Mouse (Mus musculus): ENCODE data around the gene Slc35e3.
"Not testable (repeated sequence)": the region's sequence is repeated elsewhere in the genome, so short reads cannot be mapped to it uniquely, and the experiment has no call there.

The Slc35e3 gene

DNA sequence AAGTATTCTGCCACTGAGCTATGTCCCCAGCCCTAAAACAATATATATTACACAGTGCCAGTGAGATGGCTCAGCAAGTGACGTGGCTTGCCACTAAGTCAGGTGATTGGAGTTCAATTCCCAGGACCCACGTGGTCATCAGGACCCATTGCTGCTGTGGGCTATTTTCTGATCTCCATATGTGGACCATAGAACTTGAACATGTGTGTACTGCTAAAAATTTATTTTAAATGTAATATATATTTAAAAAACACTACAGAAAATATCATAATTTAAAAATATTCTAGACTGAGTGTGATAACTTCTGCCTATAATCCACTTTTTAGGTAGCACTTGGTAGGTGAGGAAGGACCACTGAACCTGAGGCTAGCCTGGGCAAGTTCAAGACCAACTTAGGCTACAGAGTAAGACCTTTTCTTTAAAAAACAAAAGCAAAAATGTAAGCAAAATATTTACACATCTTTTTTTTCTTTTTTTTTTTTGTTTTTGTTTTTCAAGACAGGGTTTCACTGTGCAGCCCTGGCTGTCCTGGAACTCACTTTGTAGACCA lies 16.2 kb upstream of the Slc35e3 start:
- DNase-seq (ENCODE audit: low spot score) = no peak

- no peak for DNase-seq (ENCODE audit: low spot score)
These were observed 15.4 kb upstream of the Slc35e3 start for GRCm38 (mm10) chr10:117761551-117761950.

DNA sequence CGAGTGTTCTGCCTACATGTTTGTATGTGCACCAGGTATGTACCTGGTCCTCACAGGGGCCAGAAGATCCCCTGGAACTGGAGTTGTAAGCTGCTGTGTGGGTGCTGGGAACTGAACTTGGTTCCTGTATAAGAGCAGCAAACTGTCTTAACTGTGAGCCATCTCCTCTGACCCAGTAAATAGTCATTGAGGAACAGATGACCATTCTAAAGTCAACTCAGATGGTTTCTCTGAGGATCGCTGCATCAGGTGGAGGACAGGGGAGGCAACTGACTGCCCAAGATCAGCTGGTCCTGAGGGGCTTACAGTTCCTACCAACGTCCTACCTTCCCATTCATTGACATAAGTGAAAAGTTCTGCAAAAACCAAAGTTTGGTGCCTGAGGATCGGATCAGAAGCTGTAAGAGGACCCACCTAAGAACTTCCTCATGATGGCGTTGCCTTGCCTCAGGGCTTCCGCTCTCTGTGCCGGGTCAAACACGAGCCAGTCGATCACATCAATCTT lies 14.7 kb upstream of the Slc35e3 start:
- no peak for DNase-seq (ENCODE audit: low spot score)

DNA sequence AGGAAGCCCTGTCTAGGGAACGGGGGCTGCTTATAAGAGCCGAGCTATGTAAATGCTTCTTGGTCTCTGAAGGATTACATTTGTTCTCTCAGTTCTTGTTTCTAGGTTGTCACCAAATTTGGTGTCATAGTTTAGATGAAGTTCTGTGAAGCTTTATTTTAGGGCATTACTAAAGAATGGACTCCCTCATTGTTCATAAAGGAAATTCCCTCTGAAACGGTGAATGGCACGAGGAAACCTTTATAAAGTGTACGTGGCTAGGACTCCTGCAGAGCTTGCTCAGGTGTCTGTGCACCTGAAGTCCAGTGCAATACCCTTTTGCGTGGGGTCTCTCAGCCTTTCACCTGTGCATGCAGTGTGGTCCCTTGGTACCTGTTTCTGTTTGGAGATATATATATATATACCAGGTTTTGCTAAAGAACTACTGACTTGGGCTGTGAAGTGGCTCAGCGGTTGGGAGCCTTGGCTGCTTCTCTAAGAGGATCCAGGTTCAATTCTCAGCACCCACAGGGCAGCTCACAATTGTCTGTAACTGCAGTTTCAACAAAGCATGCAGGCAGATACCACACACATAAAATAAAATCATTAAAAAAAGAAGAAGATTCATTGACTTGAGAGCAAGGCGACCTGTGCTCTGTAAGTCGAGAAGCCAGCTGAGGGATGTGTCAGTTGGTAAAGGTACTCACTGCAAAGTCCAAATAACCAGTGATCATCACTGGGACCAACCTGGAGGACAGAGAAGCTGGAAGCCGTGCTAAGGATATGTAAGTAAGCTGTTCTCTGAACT lies 13.9 kb upstream of the Slc35e3 start:
- no peak for DNase-seq (ENCODE audit: low spot score)

GRCm38 (mm10) chr10:117758749-117759727 lies 12.9 kb upstream of the Slc35e3 start:
- no peak for DNase-seq (ENCODE audit: low spot score)

DNA sequence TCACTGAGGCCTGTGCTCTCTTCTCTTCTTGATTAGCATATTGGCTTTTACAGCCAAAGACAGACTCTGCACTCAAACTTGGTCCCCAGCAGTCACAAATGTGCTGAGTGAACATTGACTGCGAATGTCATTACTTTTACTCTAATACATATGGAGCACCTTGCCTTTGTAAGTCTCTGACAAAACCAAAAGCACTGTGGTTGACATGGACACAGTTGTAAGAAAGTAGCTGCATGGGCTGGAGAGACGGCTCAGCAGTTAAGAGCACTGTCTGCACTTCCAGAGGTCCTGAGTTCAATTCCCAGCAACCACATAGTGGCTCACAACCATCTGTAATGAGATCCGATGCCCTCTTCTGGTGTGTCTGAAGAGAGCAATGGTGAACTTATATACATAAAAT lies 12.2 kb upstream of the Slc35e3 start:
- DNase-seq (ENCODE audit: low spot score) = not testable (repeated sequence)

DNA sequence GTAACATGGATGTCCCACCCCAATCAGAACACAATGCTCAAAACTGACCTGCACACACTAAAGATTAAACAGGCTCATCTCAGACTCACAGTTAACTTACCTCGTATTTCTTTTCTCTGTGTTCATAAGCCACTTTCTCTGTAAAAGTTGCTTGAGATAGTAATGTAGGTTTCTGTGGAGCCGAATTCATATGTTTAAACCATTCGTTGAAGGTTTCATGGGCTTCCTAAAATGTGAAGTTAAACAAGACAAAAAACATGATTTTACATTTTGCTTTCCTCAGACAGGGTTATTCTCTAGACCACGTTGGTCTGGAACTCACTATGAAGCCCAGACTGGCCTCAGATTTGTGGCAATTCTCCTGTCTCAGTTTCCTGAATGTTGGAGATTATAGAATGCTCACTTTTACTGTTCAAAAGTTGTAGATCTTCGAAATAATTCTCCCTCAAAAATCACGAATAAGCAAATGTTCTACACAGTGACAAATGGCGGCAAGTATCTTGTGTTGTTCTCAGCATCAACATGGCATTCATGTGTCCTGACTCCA lies 11.7 kb upstream of the Slc35e3 start:
- no peak for DNase-seq (ENCODE audit: low spot score)

DNA sequence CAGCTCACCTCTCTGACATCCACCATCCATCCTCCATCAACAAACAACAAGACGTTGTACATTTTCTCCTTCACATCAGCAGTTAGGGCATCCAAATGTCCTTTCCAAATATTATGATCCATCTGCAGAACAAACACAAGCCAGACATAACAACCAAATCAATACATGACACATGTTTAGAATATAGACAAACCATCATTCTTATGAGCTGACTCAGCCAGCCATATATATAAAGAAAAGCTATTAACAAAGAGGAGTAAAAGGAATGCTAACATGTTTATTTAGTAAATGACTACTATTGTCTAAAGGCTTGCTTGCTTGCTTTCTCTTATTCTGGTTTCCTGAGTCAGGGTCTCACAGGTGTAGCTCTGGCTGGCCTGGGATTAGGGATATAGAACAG lies 11.1 kb upstream of the Slc35e3 start:
- no peak for DNase-seq (ENCODE audit: low spot score)

- no peak for DNase-seq (ENCODE audit: low spot score)
These were observed 10.6 kb upstream of the Slc35e3 start for GRCm38 (mm10) chr10:117756784-117757183.

DNA sequence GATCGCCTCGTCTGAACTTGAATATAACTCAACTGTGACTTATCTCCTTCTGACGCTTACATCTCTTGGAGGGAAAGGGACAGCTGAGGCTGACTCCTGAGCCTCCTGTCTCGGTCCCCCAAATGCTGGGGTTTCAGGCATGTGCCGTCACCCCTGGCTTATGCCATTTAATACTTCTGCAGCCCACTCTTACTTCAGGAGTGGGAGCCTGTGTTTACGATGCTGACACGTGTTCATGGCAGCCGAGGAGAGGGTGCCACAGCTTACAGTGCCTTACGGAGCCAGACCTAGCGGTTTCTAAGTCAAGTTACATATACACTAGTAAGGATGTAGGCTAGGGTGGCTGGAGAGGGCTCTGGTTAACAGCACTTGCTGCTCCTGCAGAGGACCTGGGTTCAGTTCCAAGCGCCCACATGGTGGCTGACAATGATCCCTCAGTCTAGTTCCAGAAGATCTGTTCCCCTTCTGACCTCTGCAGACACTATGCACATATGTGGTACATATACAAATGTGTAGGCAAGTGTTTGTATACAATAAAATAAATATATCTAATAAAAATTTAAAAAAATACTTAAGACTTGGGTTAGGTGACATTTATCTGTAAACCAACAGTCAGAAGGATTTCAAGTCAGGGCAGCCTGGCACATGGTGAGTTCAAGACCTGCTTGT lies 9.8 kb upstream of the Slc35e3 start:
- no peak for DNase-seq (ENCODE audit: low spot score)

DNA sequence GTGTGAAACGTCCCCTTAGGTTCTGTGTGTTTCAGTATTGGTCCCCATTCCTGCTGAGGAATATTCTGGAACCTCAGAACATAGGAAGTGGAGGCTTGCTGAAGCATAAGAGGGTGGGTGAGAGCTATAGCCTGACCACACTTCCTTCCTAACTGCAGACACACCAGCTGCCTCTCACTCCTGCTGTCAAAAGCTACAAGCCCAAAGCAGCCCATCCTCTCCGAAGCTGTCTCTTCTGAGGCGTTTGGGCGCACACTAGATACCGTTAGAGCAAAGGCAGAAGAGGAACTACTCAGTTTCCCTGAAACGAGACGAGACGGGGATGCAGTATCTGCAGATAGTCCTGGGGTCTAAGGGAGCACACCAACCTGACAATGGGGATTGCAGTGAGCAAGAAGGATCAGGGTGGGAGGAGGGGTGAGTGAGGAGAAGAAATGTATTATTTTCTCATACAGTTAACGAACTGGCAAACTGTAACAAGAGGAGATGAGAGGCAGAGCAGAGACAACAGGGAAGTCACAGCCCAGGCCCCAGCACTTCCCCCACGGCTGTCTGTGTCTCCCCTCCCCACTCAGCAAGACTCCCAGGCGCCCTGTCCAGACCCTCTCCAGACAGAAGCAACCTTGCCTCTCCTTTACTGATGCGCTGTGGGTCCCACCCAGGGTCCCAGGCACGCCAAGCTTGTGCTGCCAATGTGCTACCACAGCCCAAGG lies 9.1 kb upstream of the Slc35e3 start:
- no peak for DNase-seq (ENCODE audit: low spot score)

DNA sequence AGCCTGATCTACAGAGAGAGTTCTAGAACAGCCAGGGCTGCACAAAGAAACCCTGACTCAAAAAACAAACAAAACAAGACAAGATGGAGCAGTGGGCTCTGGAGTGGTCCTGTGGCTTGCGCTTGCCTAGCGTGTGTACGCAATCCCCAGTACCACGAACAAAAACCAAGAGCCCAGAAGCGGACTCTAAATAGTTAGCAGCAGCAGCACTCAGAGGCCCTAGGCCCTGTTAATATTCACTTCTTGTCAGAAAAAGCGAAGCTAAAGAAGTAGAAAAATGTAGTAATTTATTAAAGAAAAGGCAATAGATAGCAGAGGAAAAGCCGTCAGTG lies 8.4 kb upstream of the Slc35e3 start:
- no peak for DNase-seq (ENCODE audit: low spot score)

- no peak for DNase-seq (ENCODE audit: low spot score)
These were observed 7.8 kb upstream of the Slc35e3 start for GRCm38 (mm10) chr10:117753711-117754608.

DNA sequence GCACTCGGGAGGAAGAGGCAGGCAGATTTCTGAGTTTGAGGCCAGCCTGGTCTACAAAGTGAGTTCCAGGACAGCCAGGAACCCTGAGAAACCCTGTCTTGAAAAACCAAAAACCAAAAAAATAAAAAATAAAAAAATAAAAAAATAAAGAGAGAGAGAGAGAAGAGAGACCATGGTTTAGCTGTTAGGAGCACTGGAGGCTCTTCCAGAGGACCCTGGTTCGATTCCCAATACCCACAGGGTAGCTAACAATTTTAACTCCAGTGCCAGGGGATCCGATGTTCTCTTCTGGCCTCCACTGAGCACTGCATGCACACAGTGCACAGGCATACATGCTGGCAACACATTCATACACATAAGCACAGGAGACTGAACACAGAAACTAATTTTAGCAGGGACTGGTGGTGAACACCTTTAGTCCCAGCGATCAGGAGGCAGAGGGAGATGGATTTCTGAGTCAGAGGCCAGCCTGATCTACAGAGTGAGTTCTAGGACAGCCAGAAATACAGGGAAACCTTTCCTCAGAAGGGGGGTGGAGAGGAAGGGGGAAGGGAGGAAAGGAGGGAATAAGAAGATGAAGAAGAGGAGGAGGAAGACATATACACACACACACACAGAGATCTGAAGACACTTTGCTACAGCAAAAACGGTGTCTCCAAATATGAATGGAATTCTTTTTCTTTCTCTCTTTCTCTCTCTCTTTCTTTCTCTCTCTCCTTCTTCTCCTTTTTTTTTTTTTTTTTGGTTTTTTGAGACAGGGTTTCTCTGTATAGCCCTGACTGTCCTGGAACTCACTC lies 6.9 kb upstream of the Slc35e3 start:
- DNase-seq (ENCODE audit: low spot score) = no peak

GRCm38 (mm10) chr10:117752304-117752821 lies 6.2 kb upstream of the Slc35e3 start:
- no peak for DNase-seq (ENCODE audit: low spot score)

- no peak for DNase-seq (ENCODE audit: low spot score)
These were observed 5.6 kb upstream of the Slc35e3 start for GRCm38 (mm10) chr10:117751744-117752143.

DNA sequence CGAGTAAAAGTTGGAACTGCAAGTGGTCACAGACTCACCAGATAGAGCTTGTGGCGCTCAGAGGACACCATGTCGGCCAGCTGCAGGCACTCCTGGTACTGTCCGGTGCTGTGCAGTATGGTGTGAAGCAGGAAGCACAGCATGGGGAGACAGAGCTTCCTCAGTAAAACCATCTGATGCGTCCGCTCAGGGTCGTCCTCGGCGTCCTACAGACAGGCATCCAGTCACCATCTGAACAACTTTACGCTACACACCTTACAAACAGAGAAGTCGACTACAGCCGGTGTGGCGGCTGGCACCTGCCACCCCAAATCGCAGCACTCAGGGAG lies 5.1 kb upstream of the Slc35e3 start:
- DNase-seq (ENCODE audit: low spot score) = no peak

GRCm38 (mm10) chr10:117750529-117751281 lies 4.5 kb upstream of the Slc35e3 start:
- no peak for DNase-seq (ENCODE audit: low spot score)

Data from embryo, embryonic 10 days (tissue).